Mouse (Mus musculus): Measurements from ENCODE around the gene Myo10. TPM values are rescaled to one million over a fixed set of nuclear protein-coding genes. Genes with fewer than 3 reads are reported as not detected.

Gene Myo10
- polyA plus RNA-seq, 1 experiment: 8.2 TPM

- TF ChIP-seq FLI1 (IDR thresholded peaks at IDR 0.05; ENCODE audit: low read length): no peak
- no peaks in the 10 kb centered on the region for H3K27me3 ChIP-seq (replicated peaks)
- peaks cover 9% of the 10 kb centered on the region for H3K9me3 ChIP-seq
- H3K4me3 ChIP-seq (replicated peaks): no peak overlapping the region
- H3K36me3 ChIP-seq (replicated peaks; ENCODE audit: low read length): peaks cover 45% of the 10 kb centered on the region
- peaks cover 50% of the 10 kb centered on the region for H3K4me1 ChIP-seq
These were observed 23.5 kb downstream of the Myo10 start for GRCm38 (mm10) chr15:25645862-25646261.

GRCm38 (mm10) chr15:25648287-25648686 is 26.0 kb downstream of the Myo10 start:
- TF ChIP-seq GATA1 (IDR thresholded peaks at IDR 0.05; ENCODE audit: borderline replicate concordance, low read length) (no peak), FLI1 (IDR thresholded peaks at IDR 0.05; ENCODE audit: low read length) (no peak)
- H3K4me3 ChIP-seq (replicated peaks): no peak overlapping the region
- no peaks in the 10 kb centered on the region for H3K27me3 ChIP-seq (replicated peaks)
- H3K4me1 ChIP-seq: peaks cover 51% of the 10 kb centered on the region
- H3K9me3 ChIP-seq: peaks cover 9% of the 10 kb centered on the region
- H3K36me3 ChIP-seq (replicated peaks; ENCODE audit: low read length): peaks cover 34% of the 10 kb centered on the region

GRCm38 (mm10) chr15:25650371-25650770 is 28.0 kb downstream of the Myo10 start:
- TF ChIP-seq GATA1 (IDR thresholded peaks at IDR 0.05; ENCODE audit: borderline replicate concordance, low read length) (no peak), FLI1 (IDR thresholded peaks at IDR 0.05; ENCODE audit: low read length) (no peak)
- Histone ChIP-seq H3K4me1 (peaks cover 54% of the 10 kb centered on the region), H3K4me3 (replicated peaks) (no peak overlapping the region), H3K27me3 (replicated peaks) (no peaks in the 10 kb centered on the region), H3K9me3 (peaks cover 9% of the 10 kb centered on the region), H3K36me3 (replicated peaks; ENCODE audit: low read length) (peaks cover 45% of the 10 kb centered on the region)

DNA sequence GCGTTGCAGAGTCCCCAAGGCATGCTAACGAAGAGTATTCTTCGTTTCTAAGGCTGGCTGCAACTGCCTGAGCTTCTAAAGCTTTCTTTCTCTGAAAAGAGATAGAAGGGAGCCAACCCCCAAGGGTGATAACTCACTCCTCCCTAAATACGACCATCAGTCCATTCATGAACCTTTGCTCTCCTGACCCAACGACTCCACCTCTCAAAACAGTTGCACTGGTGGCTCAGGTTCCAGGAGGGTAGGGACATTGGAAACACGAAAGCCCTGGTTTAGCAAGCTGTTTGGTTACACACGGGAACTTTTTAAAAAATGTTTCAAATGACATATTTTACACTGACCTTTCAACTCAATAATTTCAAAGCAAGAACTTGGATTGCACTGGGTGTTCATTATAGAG is 29.5 kb downstream of the Myo10 start:
- TF ChIP-seq FLI1 (IDR thresholded peaks at IDR 0.05; ENCODE audit: low read length): no peak
- no peak for TF ChIP-seq GATA1 (IDR thresholded peaks at IDR 0.05; ENCODE audit: borderline replicate concordance, low read length)
- Histone ChIP-seq H3K27me3 (replicated peaks) (no peaks in the 10 kb centered on the region), H3K36me3 (replicated peaks; ENCODE audit: low read length) (peaks cover 48% of the 10 kb centered on the region), H3K4me1 (peaks cover 60% of the 10 kb centered on the region), H3K9me3 (peaks cover 9% of the 10 kb centered on the region), H3K4me3 (replicated peaks) (no peak overlapping the region)

DNA sequence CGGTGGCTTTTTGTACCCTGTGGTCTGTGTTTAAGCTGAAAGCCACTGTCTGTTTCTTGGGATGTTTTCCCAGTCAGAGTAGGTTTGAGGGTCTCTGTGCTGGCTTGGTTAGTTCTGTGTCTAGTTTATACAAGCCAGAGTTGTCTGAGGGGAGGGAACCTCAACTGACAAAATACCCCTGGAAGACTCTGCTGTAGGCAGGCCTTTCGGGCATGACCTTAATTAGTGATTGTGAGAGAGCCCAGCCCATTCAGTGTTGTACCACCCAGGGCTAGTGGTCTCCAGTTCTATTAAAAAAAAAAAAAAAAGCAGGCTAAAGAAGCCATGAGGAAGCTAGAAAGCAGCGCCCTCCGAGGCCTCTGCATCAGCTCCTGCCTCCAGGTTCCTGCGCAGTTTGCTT is 30.0 kb downstream of the Myo10 start:
- Histone ChIP-seq H3K27me3 (replicated peaks) (no peaks in the 10 kb centered on the region), H3K36me3 (replicated peaks; ENCODE audit: low read length) (peaks cover 47% of the 10 kb centered on the region), H3K4me1 (peaks cover 63% of the 10 kb centered on the region), H3K4me3 (replicated peaks) (no peak overlapping the region), H3K9me3 (peaks cover 9% of the 10 kb centered on the region)
- TF ChIP-seq GATA1 (IDR thresholded peaks at IDR 0.05; ENCODE audit: borderline replicate concordance, low read length) (no peak), FLI1 (IDR thresholded peaks at IDR 0.05; ENCODE audit: low read length) (no peak)

- Histone ChIP-seq H3K36me3 (replicated peaks; ENCODE audit: low read length) (peaks cover 47% of the 10 kb centered on the region), H3K27me3 (replicated peaks) (no peaks in the 10 kb centered on the region), H3K4me1 (peaks cover 68% of the 10 kb centered on the region), H3K9me3 (peaks cover 5% of the 10 kb centered on the region), H3K4me3 (replicated peaks) (no peak overlapping the region)
- no peak for TF ChIP-seq GATA1 (IDR thresholded peaks at IDR 0.05; ENCODE audit: borderline replicate concordance, low read length)
- no peak for TF ChIP-seq FLI1 (IDR thresholded peaks at IDR 0.05; ENCODE audit: low read length)
These were observed 30.6 kb downstream of the Myo10 start for GRCm38 (mm10) chr15:25652933-25653332.

- Histone ChIP-seq H3K36me3 (replicated peaks; ENCODE audit: low read length) (peaks cover 47% of the 10 kb centered on the region), H3K9me3 (no peaks in the 10 kb centered on the region), H3K4me1 (peaks cover 70% of the 10 kb centered on the region), H3K4me3 (replicated peaks) (no peak overlapping the region), H3K27me3 (replicated peaks) (no peaks in the 10 kb centered on the region)
- no peak for TF ChIP-seq FLI1 (IDR thresholded peaks at IDR 0.05; ENCODE audit: low read length)
- no peak for TF ChIP-seq GATA1 (IDR thresholded peaks at IDR 0.05; ENCODE audit: borderline replicate concordance, low read length)
These were observed 31.4 kb downstream of the Myo10 start for GRCm38 (mm10) chr15:25653680-25654079.

DNA sequence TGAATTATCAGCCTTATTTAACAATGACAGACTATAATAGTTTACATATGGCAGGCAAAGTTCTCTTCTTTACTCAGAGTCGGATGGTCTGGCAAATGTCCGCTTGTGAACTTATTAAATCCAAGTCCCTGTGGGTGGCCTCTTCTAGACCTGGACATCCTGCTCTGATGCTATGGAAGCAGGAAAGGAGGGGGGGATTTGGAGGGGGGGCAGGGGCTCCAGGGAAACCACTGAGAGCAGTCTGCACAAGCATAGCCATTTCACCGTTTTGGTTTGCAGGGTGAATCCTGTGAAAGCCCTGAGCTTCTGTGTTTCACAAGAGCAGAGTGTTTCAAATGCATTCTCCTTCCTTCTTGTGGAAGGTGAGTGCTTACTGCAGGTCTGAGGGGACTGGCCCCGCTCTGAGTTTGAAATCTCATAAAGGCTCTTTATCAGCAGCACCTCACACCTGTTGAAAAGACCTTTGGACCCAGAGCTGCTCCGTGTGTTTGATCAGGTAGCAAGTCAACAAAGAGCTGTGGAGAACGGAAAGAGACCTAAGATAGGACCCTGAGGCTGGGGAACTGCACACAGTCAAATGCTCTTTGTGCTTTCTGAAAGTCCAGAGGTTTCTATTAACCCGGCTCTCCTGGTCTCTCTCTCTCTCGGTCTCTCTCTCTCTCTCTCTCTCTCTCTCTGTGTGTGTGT is 40.7 kb downstream of the Myo10 start:
- TF ChIP-seq FLI1 (IDR thresholded peaks at IDR 0.05; ENCODE audit: low read length) (no peak), GATA1 (IDR thresholded peaks at IDR 0.05; ENCODE audit: borderline replicate concordance, low read length) (no peak)
- no peaks in the 10 kb centered on the region for H3K27me3 ChIP-seq (replicated peaks)
- peaks cover 48% of the 10 kb centered on the region for H3K36me3 ChIP-seq (replicated peaks; ENCODE audit: low read length)
- peaks cover 20% of the 10 kb centered on the region for H3K4me1 ChIP-seq
- H3K9me3 ChIP-seq: no peaks in the 10 kb centered on the region
- no peak overlapping the region for H3K4me3 ChIP-seq (replicated peaks)

DNA sequence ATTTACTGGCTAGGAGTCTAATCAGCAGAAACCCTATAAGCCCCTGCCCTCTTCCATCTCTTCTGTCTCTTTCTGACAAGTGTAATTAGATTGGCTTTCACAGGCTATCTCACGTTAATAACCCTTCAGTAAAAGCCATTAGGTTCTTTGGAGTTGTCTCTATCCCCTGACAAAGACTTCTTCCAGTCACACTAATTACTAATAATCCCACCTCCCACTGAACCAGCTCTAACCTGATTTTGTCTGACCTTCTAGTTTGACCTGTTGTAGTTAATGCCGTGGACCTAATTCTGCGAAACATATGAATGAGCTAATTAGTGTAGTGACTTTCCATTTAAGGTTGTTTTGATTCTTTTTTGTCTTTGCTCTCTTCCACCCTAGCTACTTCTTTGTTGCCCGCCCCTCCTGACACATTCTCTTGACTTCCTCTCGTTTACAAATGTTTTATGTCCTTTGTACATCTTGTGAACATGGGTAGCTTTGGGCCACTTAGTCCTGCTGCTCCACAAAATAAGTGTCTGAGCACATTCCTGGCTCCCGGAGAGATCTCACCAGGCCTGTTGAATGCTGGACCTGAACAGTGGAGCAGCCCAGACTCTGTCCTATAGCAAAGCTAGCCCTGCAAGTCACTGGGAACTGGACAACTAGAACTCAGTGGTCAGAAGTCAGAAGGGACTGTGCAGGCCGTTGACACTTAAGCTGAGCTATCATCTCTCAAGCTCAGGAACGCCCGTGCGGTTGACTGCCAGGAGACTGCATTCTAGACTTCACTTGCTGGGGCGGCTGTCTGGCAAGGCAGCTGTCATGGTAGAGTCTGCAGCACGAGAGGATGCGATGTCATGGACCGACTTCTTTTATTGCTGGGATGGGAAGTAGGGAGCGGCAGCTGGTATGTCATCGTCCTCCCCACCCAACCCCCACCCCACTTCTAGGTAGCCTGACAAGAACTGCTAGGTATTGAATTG is 47.2 kb downstream of the Myo10 start:
- Histone ChIP-seq H3K4me1 (peaks cover 37% of the 10 kb centered on the region), H3K4me3 (replicated peaks) (no peak overlapping the region), H3K9me3 (no peaks in the 10 kb centered on the region), H3K36me3 (replicated peaks; ENCODE audit: low read length) (peaks cover 62% of the 10 kb centered on the region), H3K27me3 (replicated peaks) (no peaks in the 10 kb centered on the region)
- no peak for TF ChIP-seq GATA1 (IDR thresholded peaks at IDR 0.05; ENCODE audit: borderline replicate concordance, low read length)
- no peak for TF ChIP-seq FLI1 (IDR thresholded peaks at IDR 0.05; ENCODE audit: low read length)
